Mouse (Mus musculus): Measurements from ENCODE around the gene Eprs.

GRCm38 (mm10) chr1:185342441-185342840 lies 20.4 kb upstream of the Eprs start:
- TF ChIP-seq CTCF (IDR thresholded peaks at IDR 0.05) = no peak
- no peak for TF ChIP-seq EP300 (IDR thresholded peaks at IDR 0.05)

Data from lung, postnatal 0 days (tissue).